In genomic region chr10:78216376-78217083, GRCm38 (mm10) we compare ENCODE assay signal across 21 mouse cellular contexts. TPM values are rescaled to one million over a fixed set of nuclear protein-coding genes. Genes with fewer than 3 reads are reported as not detected.
DNase-seq lines count a peak whose midpoint lies in the region; ATAC-seq and TF ChIP-seq lines count a peak whose summit lies in the region.
"Had no signal": no experiment of that assay in that cellular context is flagged by ENCODE, and none has a peak within 500 bp of the region (broad histone marks: within the 10 kb centered on the region; RNA-seq: fewer than 3 reads in every experiment).

No protein-coding gene starts in this region.

- no peaks in the 10 kb centered on the region for H3K27me3 ChIP-seq in intestine, embryonic 16.5 days (replicated peaks; ENCODE audit: control insufficient read depth, insufficient read depth, low read length)
- no peaks in the 10 kb centered on the region for H3K27me3 ChIP-seq in liver, postnatal 0 days (ENCODE audit: insufficient read depth, low read length)
- H3K27me3 ChIP-seq: embryonic facial prominence, embryonic 12.5 days; hindbrain, embryonic 12.5 days; limb, embryonic 13.5 days; neural tube, embryonic 12.5 days had no signal

- ATAC-seq in intestine, embryonic 16.5 days: peak; percentile 76
- peak; percentile 100 for ATAC-seq in liver, postnatal 0 days

- peaks cover 17% of the 10 kb centered on the region for H3K36me3 ChIP-seq in intestine, embryonic 16.5 days (ENCODE audit: control insufficient read depth, insufficient read depth, low read length)
- peaks cover 82% of the 10 kb centered on the region for H3K36me3 ChIP-seq in liver, postnatal 0 days (replicated peaks; ENCODE audit: insufficient read depth, low read length)

- H3K27ac ChIP-seq in intestine, embryonic 16.5 days (ENCODE audit: low read length): no peak overlapping the region
- H3K27ac ChIP-seq in liver, postnatal 0 days (ENCODE audit: low read depth): peak overlapping the region; percentile 74
- H3K27ac ChIP-seq: embryonic facial prominence, embryonic 12.5 days; forebrain, embryonic 10.5 days; hindbrain, embryonic 12.5 days; limb, embryonic 13.5 days; neural tube, embryonic 12.5 days had no signal

- no peaks in the 10 kb centered on the region for H3K4me1 ChIP-seq in intestine, embryonic 16.5 days (ENCODE audit: control insufficient read depth, insufficient read depth, low read length)
- peaks cover 13% of the 10 kb centered on the region for H3K4me1 ChIP-seq in liver, postnatal 0 days (ENCODE audit: insufficient read depth)
- H3K4me1 ChIP-seq: embryonic facial prominence, embryonic 12.5 days; forebrain, embryonic 10.5 days; hindbrain, embryonic 12.5 days; limb, embryonic 13.5 days; neural tube, embryonic 12.5 days had no signal

- H3K9ac ChIP-seq in intestine, embryonic 16.5 days (ENCODE audit: low read depth, low read length): no peak overlapping the region
- no peak overlapping the region for H3K9ac ChIP-seq in liver, postnatal 0 days (replicated peaks)
- H3K9ac ChIP-seq: embryonic facial prominence, embryonic 12.5 days; hindbrain, embryonic 12.5 days; limb, embryonic 13.5 days; neural tube, embryonic 12.5 days had no signal

- H3K4me2 ChIP-seq in intestine, embryonic 16.5 days (ENCODE audit: low read depth, low read length): no peak overlapping the region
- H3K4me2 ChIP-seq in liver, postnatal 0 days (ENCODE audit: low read depth, low read length): peak overlapping the region; percentile 41
- H3K4me2 ChIP-seq: embryonic facial prominence, embryonic 12.5 days; hindbrain, embryonic 12.5 days; limb, embryonic 13.5 days; neural tube, embryonic 12.5 days had no signal

- no peaks in the 10 kb centered on the region for H3K9me3 ChIP-seq in intestine, embryonic 16.5 days (ENCODE audit: control insufficient read depth, low read length)
- H3K9me3 ChIP-seq in liver, postnatal 0 days (ENCODE audit: low read length): no peaks in the 10 kb centered on the region
- H3K9me3 ChIP-seq: embryonic facial prominence, embryonic 12.5 days; forebrain, embryonic 10.5 days; G1E; hindbrain, embryonic 12.5 days; limb, embryonic 13.5 days; neural tube, embryonic 12.5 days had no signal

- H3K4me3 ChIP-seq in intestine, embryonic 16.5 days (ENCODE audit: low read length): no peak overlapping the region
- no peak overlapping the region for H3K4me3 ChIP-seq in liver, postnatal 0 days (ENCODE audit: low read depth, low read length)
- H3K4me3 ChIP-seq: embryonic facial prominence, embryonic 12.5 days; forebrain, embryonic 10.5 days; hindbrain, embryonic 12.5 days; limb, embryonic 13.5 days; neural tube, embryonic 12.5 days had no signal

- no peak for TF ChIP-seq CTCF in liver, postnatal 0 days (IDR thresholded peaks at IDR 0.05; ENCODE audit: low read depth)

- peak; percentile 55; the same call in 1 of the 2 replicates for TF ChIP-seq EP300 in liver, postnatal 0 days (IDR thresholded peaks at IDR 0.05; ENCODE audit: low read depth)

- DNase-seq in c-Kit-positive CD71-positive TER-119-positive erythroid progenitor cells, embryonic 14.5 days (ENCODE audit: low spot score): peak; percentile 67
- DNase-seq in liver, postnatal 0 days: peak; percentile 74
- DNase-seq in spleen, postnatal 36 days (ENCODE audit: low spot score in 2 of 2): peak; percentile 43 to 61
- no peak for DNase-seq in testis, postnatal 10 days (ENCODE audit: low spot score)
- no peak for DNase-seq in layer of hippocampus, adult 9-11 months
- no peak for DNase-seq in urinary bladder, adult 18-20 months (ENCODE audit: low spot score in 2 of 2)
- DNase-seq in thymus, postnatal 0 days (ENCODE audit: low spot score): no peak
- DNase-seq: cerebellum, adult 2 months; gastrocnemius, postnatal 10 days; heart, adult 18-20 months; kidney, adult 11 months; kidney, postnatal 14 days; right cerebral cortex, postnatal 14 days; thymus, postnatal 4 days had no signal

- 75% methylated on average over 6 of the region's 6 CpGs for WGBS in intestine, embryonic 16.5 days
- WGBS in liver, postnatal 0 days (ENCODE audit: insufficient replicate concordance): 53% methylated on average over 6 of the region's 6 CpGs

RNA-seq across cellular contexts. Expression of gene Trappc10, which starts 27.9 kb away (rescaled TPM):
- polyA plus RNA-seq in intestine, embryonic 16.5 days (2015; fragmentation: Nextera tagmentation; extraction: Ambion mirVana): 3.3 and 4.9 TPM in 2 replicates
- polyA plus RNA-seq in liver, postnatal 0 days (2015; fragmentation: Nextera tagmentation; extraction: Ambion mirVana): 13.9 and 14.7 TPM in 2 replicates
- 20.0 and 26.3 TPM in 2 replicates for polyA plus RNA-seq in thymus, postnatal 0 days (2015; fragmentation: Nextera tagmentation; extraction: Ambion mirVana)

RNA-seq across cellular contexts. Expression of gene Pwp2, which starts 31.6 kb away (rescaled TPM):
- polyA plus RNA-seq in intestine, embryonic 16.5 days (2015; fragmentation: Nextera tagmentation; extraction: Ambion mirVana): 15.5 TPM in 2 replicates
- 5.3 and 6.1 TPM in 2 replicates for polyA plus RNA-seq in liver, postnatal 0 days (2015; fragmentation: Nextera tagmentation; extraction: Ambion mirVana)
- 18.1 and 18.7 TPM in 2 replicates for polyA plus RNA-seq in thymus, postnatal 0 days (2015; fragmentation: Nextera tagmentation; extraction: Ambion mirVana)

RNA-seq across cellular contexts. Expression of gene D10Jhu81e, which starts 46.9 kb away (rescaled TPM):
- 43.8 and 45.7 TPM in 2 replicates for polyA plus RNA-seq in intestine, embryonic 16.5 days (2015; fragmentation: Nextera tagmentation; extraction: Ambion mirVana)
- 20.8 and 23.9 TPM in 2 replicates for polyA plus RNA-seq in liver, postnatal 0 days (2015; fragmentation: Nextera tagmentation; extraction: Ambion mirVana)
- 28.9 and 31.2 TPM in 2 replicates for polyA plus RNA-seq in thymus, postnatal 0 days (2015; fragmentation: Nextera tagmentation; extraction: Ambion mirVana)

Comparison
In these comparisons a context has a peak if more than half of its experiments do, and no peak if none do; other contexts are left out.
1. DNase-seq: peak in c-Kit-positive CD71-positive TER-119-positive erythroid progenitor cells, embryonic 14.5 days (single experiment), liver, postnatal 0 days (single experiment) and spleen, postnatal 36 days (2 of 2); none in testis, postnatal 10 days (single experiment), layer of hippocampus, adult 9-11 months (single experiment), urinary bladder, adult 18-20 months (0 of 2) and thymus, postnatal 0 days (single experiment).